Mouse (Mus musculus): ENCODE measurements at regions not wholly inside any gene's neighbourhood (a gene's known extent, or its start where the extent isn't known, plus 50 kb on each side); places are given as distances from the start of the nearest gene placed in this dataset.

- peak overlapping the region; percentile 58 for H3K9ac ChIP-seq (ENCODE audit: low read length)
- H3K9me3 ChIP-seq (replicated peaks; ENCODE audit: control insufficient read depth, low read length) = no peaks in the 10 kb centered on the region
- H3K4me1 ChIP-seq (ENCODE audit: control insufficient read depth, insufficient read depth, low read length) = 0 out of 2 replicates have a peak, but pooled peaks cover 3% of the 10 kb centered on the region
- peak overlapping the region; percentile 57 for H3K4me2 ChIP-seq (ENCODE audit: low read depth, low read length)
- H3K27ac ChIP-seq (ENCODE audit: low read length) = no peak overlapping the region
- no peaks in the 10 kb centered on the region for H3K36me3 ChIP-seq (ENCODE audit: control insufficient read depth, insufficient read depth, low read length)
- WGBS = 24% methylated on average over 20 of the region's 20 CpGs
- H3K27me3 ChIP-seq (ENCODE audit: control insufficient read depth, insufficient read depth, low read length) = no peaks in the 10 kb centered on the region
- H3K4me3 ChIP-seq (replicated peaks; ENCODE audit: low read length) = peak overlapping the region; percentile 45
- peak; percentile 94 for ATAC-seq (ENCODE audit: insufficient read depth, low FRiP score)
Measured at GRCm38 (mm10) chr3:121104571-121105407, 66.7 kb downstream of the Rwdd3 start.

- Histone ChIP-seq H3K27me3 (ENCODE audit: control insufficient read depth, insufficient read depth, low read length) (no peaks in the 10 kb centered on the region), H3K4me2 (ENCODE audit: low read depth, low read length) (no peak overlapping the region), H3K9me3 (replicated peaks; ENCODE audit: control insufficient read depth, low read length) (no peaks in the 10 kb centered on the region), H3K27ac (ENCODE audit: low read length) (no peak overlapping the region), H3K9ac (ENCODE audit: low read length) (no peak overlapping the region), H3K36me3 (ENCODE audit: control insufficient read depth, insufficient read depth, low read length) (no peaks in the 10 kb centered on the region), H3K4me1 (ENCODE audit: control insufficient read depth, insufficient read depth, low read length) (0 out of 2 replicates have a peak, but pooled peaks cover 3% of the 10 kb centered on the region), H3K4me3 (replicated peaks; ENCODE audit: low read length) (no peak overlapping the region)
- WGBS = 70% methylated on average over 11 of the region's 11 CpGs
- no peak for ATAC-seq (ENCODE audit: insufficient read depth, low FRiP score)
Measured at GRCm38 (mm10) chr3:121102871-121103270, 68.6 kb downstream of the Rwdd3 start.

- H3K36me3 ChIP-seq (ENCODE audit: control insufficient read depth, insufficient read depth, low read length) = no peaks in the 10 kb centered on the region
- no peaks in the 10 kb centered on the region for H3K9me3 ChIP-seq (replicated peaks; ENCODE audit: control insufficient read depth, low read length)
- no peak overlapping the region for H3K9ac ChIP-seq (ENCODE audit: low read length)
- H3K4me2 ChIP-seq (ENCODE audit: low read depth, low read length) = no peak overlapping the region
- H3K27ac ChIP-seq (ENCODE audit: low read length) = no peak overlapping the region
- no peaks in the 10 kb centered on the region for H3K27me3 ChIP-seq (ENCODE audit: control insufficient read depth, insufficient read depth, low read length)
- 97% methylated on average over 1 of the region's 1 CpGs for WGBS
- 0 out of 2 replicates have a peak, but pooled peaks cover 3% of the 10 kb centered on the region for H3K4me1 ChIP-seq (ENCODE audit: control insufficient read depth, insufficient read depth, low read length)
- no peak overlapping the region for H3K4me3 ChIP-seq (replicated peaks; ENCODE audit: low read length)
- no peak for ATAC-seq (ENCODE audit: insufficient read depth, low FRiP score)
Measured at GRCm38 (mm10) chr3:121102120-121102519, 69.4 kb downstream of the Rwdd3 start.

GRCm38 (mm10) chr3:121100211-121100860 lies 71.2 kb downstream of the Rwdd3 start:
- 73% methylated on average over 8 of the region's 8 CpGs for WGBS
- no peak overlapping the region for H3K4me2 ChIP-seq (ENCODE audit: low read depth, low read length)
- no peaks in the 10 kb centered on the region for H3K36me3 ChIP-seq (ENCODE audit: control insufficient read depth, insufficient read depth, low read length)
- no peaks in the 10 kb centered on the region for H3K27me3 ChIP-seq (ENCODE audit: control insufficient read depth, insufficient read depth, low read length)
- no peak overlapping the region for H3K9ac ChIP-seq (ENCODE audit: low read length)
- 0 out of 2 replicates have a peak, but pooled peaks cover 3% of the 10 kb centered on the region for H3K4me1 ChIP-seq (ENCODE audit: control insufficient read depth, insufficient read depth, low read length)
- H3K4me3 ChIP-seq (replicated peaks; ENCODE audit: low read length) = no peak overlapping the region
- H3K27ac ChIP-seq (ENCODE audit: low read length) = no peak overlapping the region
- H3K9me3 ChIP-seq (replicated peaks; ENCODE audit: control insufficient read depth, low read length) = no peaks in the 10 kb centered on the region
- ATAC-seq (ENCODE audit: insufficient read depth, low FRiP score) = no peak

GRCm38 (mm10) chr3:121093509-121093908 lies 78.0 kb downstream of the Rwdd3 start:
- 32% methylated on average over 6 of the region's 6 CpGs for WGBS
- no peaks in the 10 kb centered on the region for H3K4me1 ChIP-seq (ENCODE audit: control insufficient read depth, insufficient read depth, low read length)
- no peak overlapping the region for H3K27ac ChIP-seq (ENCODE audit: low read length)
- no peak overlapping the region for H3K4me2 ChIP-seq (ENCODE audit: low read depth, low read length)
- 0 out of 2 replicates have a peak, but pooled peaks have one; percentile 37 for ATAC-seq (ENCODE audit: insufficient read depth, low FRiP score)
- no peak overlapping the region for H3K9ac ChIP-seq (ENCODE audit: low read length)
- H3K36me3 ChIP-seq (ENCODE audit: control insufficient read depth, insufficient read depth, low read length) = no peaks in the 10 kb centered on the region
- no peak overlapping the region for H3K4me3 ChIP-seq (replicated peaks; ENCODE audit: low read length)
- H3K27me3 ChIP-seq (ENCODE audit: control insufficient read depth, insufficient read depth, low read length) = no peaks in the 10 kb centered on the region
- no peaks in the 10 kb centered on the region for H3K9me3 ChIP-seq (replicated peaks; ENCODE audit: control insufficient read depth, low read length)

GRCm38 (mm10) chr3:121088724-121089123 lies 82.8 kb downstream of the Rwdd3 start:
- H3K9ac ChIP-seq (ENCODE audit: low read length) = no peak overlapping the region
- no peaks in the 10 kb centered on the region for H3K4me1 ChIP-seq (ENCODE audit: control insufficient read depth, insufficient read depth, low read length)
- no peak overlapping the region for H3K27ac ChIP-seq (ENCODE audit: low read length)
- no peaks in the 10 kb centered on the region for H3K27me3 ChIP-seq (ENCODE audit: control insufficient read depth, insufficient read depth, low read length)
- no peak overlapping the region for H3K4me2 ChIP-seq (ENCODE audit: low read depth, low read length)
- ATAC-seq (ENCODE audit: insufficient read depth, low FRiP score) = no peak
- no peaks in the 10 kb centered on the region for H3K9me3 ChIP-seq (replicated peaks; ENCODE audit: control insufficient read depth, low read length)
- WGBS = 59% methylated on average over 5 of the region's 5 CpGs
- no peaks in the 10 kb centered on the region for H3K36me3 ChIP-seq (ENCODE audit: control insufficient read depth, insufficient read depth, low read length)
- H3K4me3 ChIP-seq (replicated peaks; ENCODE audit: low read length) = no peak overlapping the region

- no peaks in the 10 kb centered on the region for H3K4me1 ChIP-seq (ENCODE audit: control insufficient read depth, insufficient read depth, low read length)
- H3K9ac ChIP-seq (ENCODE audit: low read length) = no peak overlapping the region
- H3K27ac ChIP-seq (ENCODE audit: low read length) = no peak overlapping the region
- H3K4me2 ChIP-seq (ENCODE audit: low read depth, low read length) = no peak overlapping the region
- H3K4me3 ChIP-seq (replicated peaks; ENCODE audit: low read length) = no peak overlapping the region
- ATAC-seq (ENCODE audit: insufficient read depth, low FRiP score) = no peak
- 57% methylated on average over 5 of the region's 5 CpGs for WGBS
- H3K27me3 ChIP-seq (ENCODE audit: control insufficient read depth, insufficient read depth, low read length) = no peaks in the 10 kb centered on the region
- H3K36me3 ChIP-seq (ENCODE audit: control insufficient read depth, insufficient read depth, low read length) = no peaks in the 10 kb centered on the region
- no peaks in the 10 kb centered on the region for H3K9me3 ChIP-seq (replicated peaks; ENCODE audit: control insufficient read depth, low read length)
Measured at GRCm38 (mm10) chr3:121068676-121069075, 102.8 kb downstream of the Rwdd3 start.

- Histone ChIP-seq H3K9ac (ENCODE audit: low read length) (no peak overlapping the region), H3K27me3 (ENCODE audit: control insufficient read depth, insufficient read depth, low read length) (no peaks in the 10 kb centered on the region), H3K36me3 (ENCODE audit: control insufficient read depth, insufficient read depth, low read length) (no peaks in the 10 kb centered on the region), H3K4me1 (ENCODE audit: control insufficient read depth, insufficient read depth, low read length) (no peaks in the 10 kb centered on the region), H3K27ac (ENCODE audit: low read length) (no peak overlapping the region), H3K4me3 (replicated peaks; ENCODE audit: low read length) (no peak overlapping the region), H3K4me2 (ENCODE audit: low read depth, low read length) (no peak overlapping the region), H3K9me3 (replicated peaks; ENCODE audit: control insufficient read depth, low read length) (no peaks in the 10 kb centered on the region)
- ATAC-seq (ENCODE audit: insufficient read depth, low FRiP score) = no peak
- WGBS = 79% methylated on average over 9 of the region's 9 CpGs
Measured at GRCm38 (mm10) chr3:121035904-121036549, 135.5 kb downstream of the Rwdd3 start.

Data from stomach, embryonic 16.5 days (tissue).